Mouse (Mus musculus): ENCODE data around the gene Rundc3a.
A peak's percentile ranks its signal among the peaks of the same experiment; 100 is the strongest.

DNA sequence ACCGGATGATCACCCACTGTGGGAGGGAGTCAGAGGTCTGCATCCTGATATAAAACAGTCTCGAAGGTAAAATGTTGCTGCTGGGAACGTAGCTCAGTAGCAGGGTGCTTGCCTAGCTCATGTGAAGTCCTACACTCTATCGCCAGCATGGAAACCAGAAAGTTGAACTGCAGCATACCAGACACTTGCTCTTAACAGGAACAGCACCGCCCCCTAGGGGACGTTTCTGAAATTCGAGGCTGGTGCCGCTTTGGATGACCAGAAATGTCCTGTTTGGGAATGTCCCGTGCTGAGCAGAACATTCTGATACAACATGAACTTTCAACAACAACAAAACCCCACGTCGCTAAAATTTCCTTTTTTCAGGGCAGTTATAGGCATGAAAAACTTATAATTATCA is 18.5 kb downstream of the Rundc3a start:
- TF ChIP-seq CTCF (conservative IDR thresholded peaks at IDR 0.05; ENCODE audit: insufficient read depth, insufficient read length, low read depth, low read length) (peak; percentile 99; the same call in 1 of the 2 replicates), POLR2A (IDR thresholded peaks at IDR 0.05; ENCODE audit: low read depth, low read length) (no peak)
